Mouse (Mus musculus) megakaryocyte, embryonic 14.5 days (primary cell): Measurements from ENCODE around the gene Asah2.

Source experiments
- FLI1 ChIP-seq: IDR thresholded peaks from 2 replicates; pipeline ENCODE4 v1.6.1; 2012; ENCODE audit warnings: low read length, inconsistent platforms, mixed read lengths
- GATA1 ChIP-seq: IDR thresholded peaks from 3 replicates; pipeline ENCODE4 v1.6.1; 2012; ENCODE audit warnings: mixed read lengths, low read length, inconsistent platforms, borderline replicate concordance

DNA sequence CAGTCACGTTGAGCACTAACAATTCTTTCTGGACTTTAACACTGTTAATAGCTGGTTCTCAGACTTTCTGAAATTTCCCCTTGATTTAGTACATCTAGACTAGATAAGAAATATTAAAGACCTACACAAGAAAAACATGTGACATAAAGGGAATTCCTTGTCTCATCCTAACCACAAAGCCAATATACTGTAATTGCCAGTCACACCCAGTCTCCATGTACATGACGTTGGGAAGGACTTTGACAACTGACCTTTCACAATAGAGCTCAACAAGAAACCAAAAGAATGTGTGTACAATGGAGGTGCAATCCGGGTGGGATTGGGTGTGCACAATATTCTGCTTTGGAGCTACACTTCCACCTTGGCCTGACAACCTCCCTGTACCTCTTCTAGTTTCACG lies 15.7 kb downstream of the Asah2 start:
- TF ChIP-seq FLI1: no peak
- no peak for TF ChIP-seq GATA1
